Mouse (Mus musculus): ENCODE measurements around the gene Gm20458.

The Gm20458 gene

GRCm38 (mm10) chr2:164497691-164498268, 37.0 kb downstream of the Gm20458 start:
- no peak for DNase-seq (ENCODE audit: low read depth, low spot score)

DNA sequence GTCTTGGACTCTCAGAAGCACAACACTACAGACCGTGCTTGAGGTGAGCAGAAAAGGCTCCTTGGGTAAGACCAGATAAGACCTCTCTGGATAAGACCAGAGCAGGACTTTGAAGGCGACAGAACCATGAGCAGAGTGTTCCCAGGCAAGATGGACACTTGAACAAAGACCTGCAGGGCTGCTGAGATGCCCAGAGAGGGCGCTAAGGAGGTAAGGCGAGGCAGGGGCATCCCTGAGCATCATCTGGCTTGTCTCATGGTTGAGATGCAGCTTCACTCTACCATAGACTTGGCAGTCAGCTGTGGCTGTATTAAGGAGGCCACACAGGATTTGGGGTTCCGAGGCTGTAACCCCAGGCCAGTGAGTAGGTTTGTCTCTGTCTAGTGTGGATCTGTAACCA, 38.5 kb downstream of the Gm20458 start:
- DNase-seq (ENCODE audit: low read depth, low spot score): no peak

DNA sequence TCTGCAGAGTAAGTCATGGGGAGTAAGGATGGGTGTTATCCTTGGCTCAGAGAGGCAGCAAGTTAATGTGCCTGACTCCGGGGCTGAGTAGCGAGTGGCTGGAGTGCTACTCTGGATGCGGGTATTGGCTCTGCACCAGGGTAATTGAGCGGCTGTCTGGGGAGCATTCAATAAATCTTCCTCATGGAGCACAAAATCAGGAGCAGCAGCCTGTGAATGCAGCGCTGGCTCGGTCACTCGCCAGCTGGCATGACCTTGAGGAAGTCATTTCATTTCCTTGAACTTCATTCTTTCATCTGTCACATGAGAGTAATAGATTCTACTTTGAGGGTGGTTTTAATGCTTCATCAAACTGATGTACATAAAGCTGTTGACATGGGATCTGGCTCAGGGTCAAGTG, 39.7 kb downstream of the Gm20458 start:
- DNase-seq (ENCODE audit: low read depth, low spot score): no peak

DNA sequence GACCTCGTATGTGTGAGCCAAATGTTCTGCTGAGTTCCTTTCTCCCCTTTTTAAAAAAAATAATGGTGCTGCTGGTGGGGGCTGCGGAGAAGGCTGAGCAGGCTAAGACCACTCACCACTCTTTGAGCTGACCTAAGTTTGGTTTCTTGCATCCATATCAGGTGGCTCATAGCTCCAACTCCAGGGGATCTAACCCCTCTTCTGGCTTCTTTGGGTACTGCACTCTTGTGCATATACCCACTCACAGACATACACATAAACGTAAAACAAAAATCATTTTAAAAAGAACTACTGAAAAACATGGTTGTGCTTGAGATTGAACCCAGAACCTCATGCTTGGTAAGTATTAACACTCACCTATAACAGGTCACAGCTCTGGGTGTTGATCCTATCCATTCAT, 44.2 kb downstream of the Gm20458 start:
- no peak for DNase-seq (ENCODE audit: low read depth, low spot score)

DNA sequence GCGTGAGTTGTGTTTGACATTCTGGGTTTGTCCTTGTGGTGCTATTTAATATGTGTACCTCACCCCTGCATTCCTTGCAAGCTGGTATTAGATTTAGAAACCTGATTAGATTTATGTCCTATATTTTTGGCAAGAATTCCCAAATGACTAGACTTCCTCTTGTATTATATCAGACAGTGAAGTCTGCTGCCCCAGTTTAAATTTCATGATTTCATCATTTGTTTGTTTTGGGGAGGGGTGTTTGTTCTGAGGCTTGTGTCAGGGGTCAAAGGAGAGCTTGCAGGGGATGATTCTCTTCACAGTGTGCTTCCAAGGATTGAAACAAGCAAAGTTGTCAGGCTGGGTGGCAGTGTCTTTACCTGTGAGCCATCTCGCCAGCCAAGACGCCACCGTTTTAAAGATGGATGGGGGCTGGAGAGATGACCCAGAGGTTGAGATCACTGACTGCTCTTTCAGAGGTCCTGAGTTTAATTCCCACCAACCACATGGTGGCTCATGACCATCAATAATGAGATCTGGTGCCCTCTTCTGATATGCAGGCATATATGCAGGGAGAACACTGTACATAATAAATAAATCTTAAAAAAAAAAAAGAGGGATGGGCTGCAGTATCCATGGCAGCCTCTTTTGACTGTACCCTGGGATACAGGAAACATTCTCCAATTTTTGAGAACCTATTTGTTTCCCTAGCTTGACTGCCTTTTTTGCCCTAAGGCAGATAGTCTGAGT, 45.0 kb downstream of the Gm20458 start:
- no peak for DNase-seq (ENCODE audit: low read depth, low spot score)

GRCm38 (mm10) chr2:164507811-164508210, 47.0 kb downstream of the Gm20458 start:
- DNase-seq (ENCODE audit: low read depth, low spot score): no peak

GRCm38 (mm10) chr2:164510621-164511190, 49.9 kb downstream of the Gm20458 start:
- DNase-seq (ENCODE audit: low read depth, low spot score): no peak

DNA sequence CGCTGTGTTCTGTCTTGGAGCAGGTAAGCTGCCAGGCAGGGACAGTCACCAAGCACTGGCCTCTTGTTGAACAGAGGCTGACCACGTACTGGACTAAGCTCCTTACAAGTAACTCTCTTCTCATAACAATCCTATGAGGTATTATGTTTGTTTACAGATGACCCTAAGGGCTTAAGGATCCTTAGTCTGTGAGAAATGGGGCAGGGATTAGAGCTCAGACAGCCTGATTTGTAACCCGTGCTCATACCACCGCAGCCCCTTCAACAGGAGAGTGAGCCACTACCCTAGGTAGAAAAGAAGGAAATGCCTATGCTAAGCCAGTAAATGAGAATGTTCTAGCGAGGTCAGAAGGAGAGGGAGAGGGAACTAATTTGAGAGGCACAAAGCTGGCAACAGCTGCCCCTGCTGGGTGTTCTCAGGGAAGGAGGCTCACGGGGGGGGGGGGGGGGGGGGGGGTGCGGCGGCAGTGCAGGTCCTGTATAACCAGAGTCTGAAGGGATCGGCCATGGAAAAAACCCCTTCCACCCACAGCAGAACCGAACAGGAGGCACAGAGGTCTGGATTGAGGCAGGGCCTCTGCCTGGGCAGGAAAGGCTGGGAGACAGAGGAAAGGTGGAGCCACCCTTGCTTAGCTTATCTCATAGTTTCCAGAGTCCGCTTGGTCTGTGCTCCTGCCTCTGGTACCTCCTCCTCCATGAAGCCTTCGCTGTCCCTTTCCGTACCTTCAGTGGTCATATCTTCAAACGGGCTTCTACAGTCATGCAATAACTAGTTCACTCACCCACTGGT, 51.5 kb downstream of the Gm20458 start:
- DNase-seq (ENCODE audit: low read depth, low spot score): no peak

GRCm38 (mm10) chr2:164513389-164513788, 52.6 kb downstream of the Gm20458 start:
- DNase-seq (ENCODE audit: low read depth, low spot score): no peak

GRCm38 (mm10) chr2:164514916-164515315, 54.1 kb downstream of the Gm20458 start:
- DNase-seq (ENCODE audit: low read depth, low spot score): no peak

- DNase-seq (ENCODE audit: low read depth, low spot score): peak; percentile 57
These were observed 55.1 kb downstream of the Gm20458 start for GRCm38 (mm10) chr2:164515897-164516296.

DNA sequence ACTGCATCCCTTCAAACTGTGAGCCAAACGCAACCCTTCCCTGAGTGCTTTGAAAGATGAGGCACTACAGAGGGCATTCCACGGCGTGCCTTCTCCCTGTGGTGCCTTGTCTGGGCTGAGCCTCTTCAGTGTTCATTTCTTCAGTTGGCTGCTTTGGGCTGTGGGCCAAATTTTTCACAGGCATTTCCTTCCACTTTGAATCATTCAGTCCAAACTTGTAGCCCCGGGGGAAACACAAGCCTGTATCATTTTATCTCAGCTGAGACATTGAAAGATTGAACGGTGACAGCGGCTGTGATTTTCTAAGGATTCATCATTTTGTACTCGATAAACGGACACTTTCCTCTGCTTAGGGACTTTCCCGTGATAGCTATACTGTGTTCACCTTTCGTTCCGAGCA, 55.8 kb downstream of the Gm20458 start:
- no peak for DNase-seq (ENCODE audit: low read depth, low spot score)

DNA sequence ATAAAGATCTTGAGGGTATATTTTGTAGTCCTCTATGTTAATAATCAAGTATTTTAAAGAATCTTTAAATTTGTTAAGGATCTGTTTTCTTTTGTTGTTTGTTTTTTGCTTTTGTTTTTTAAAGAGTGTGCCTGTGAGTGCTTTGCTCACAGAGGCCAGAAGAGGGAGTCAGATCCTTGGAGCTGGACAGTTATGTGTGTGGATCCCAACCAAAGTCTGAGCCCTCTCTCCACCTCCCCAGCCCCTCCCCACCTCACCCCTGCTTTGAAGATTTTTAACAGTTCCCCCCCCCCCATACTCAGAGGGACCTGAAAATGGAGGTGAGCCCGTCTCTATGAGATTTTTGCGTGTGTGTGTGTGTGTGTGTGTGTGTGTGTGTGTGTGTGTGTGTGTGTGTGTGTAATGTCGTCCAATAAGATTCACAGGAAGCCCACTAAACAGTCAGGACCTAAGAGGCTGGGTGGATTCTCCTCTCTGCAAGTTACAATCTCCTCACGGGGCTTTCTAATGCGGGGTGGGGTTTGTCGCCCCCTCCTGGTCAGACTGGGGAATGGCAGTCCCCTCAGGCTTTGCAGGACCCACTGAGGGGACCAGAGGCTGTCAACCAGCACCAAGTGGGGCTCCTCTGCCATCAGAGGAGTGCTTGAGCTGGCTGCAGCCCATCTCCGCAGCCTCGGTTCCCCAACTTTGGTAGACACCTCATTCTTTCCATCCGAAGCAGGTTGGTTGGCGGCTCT, 56.9 kb downstream of the Gm20458 start:
- no peak for DNase-seq (ENCODE audit: low read depth, low spot score)

GRCm38 (mm10) chr2:164518266-164519170, 57.8 kb downstream of the Gm20458 start:
- no peak for DNase-seq (ENCODE audit: low read depth, low spot score)

DNA sequence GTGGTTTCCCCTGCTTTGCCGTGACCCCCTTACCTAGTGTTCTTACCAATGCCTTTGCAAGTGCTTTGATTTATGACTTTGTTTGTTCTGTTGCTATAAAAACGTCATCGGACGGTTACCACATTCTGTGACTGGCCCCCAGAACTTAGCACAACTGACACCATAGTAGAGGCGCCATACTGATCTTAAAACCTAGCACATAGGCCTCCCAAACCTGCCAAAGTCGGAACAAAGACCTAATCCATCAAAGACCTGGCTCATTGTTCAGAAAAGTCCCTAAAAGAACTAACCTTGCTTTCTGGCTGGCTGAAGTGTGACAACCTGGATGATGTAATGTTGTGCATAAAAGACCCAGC, 58.4 kb downstream of the Gm20458 start:
- DNase-seq (ENCODE audit: low read depth, low spot score): no peak

GRCm38 (mm10) chr2:164520782-164521181, 60.0 kb downstream of the Gm20458 start:
- DNase-seq (ENCODE audit: low read depth, low spot score): no peak

- DNase-seq (ENCODE audit: low read depth, low spot score): no peak
These were observed 61.1 kb downstream of the Gm20458 start for GRCm38 (mm10) chr2:164521841-164522240.

DNA sequence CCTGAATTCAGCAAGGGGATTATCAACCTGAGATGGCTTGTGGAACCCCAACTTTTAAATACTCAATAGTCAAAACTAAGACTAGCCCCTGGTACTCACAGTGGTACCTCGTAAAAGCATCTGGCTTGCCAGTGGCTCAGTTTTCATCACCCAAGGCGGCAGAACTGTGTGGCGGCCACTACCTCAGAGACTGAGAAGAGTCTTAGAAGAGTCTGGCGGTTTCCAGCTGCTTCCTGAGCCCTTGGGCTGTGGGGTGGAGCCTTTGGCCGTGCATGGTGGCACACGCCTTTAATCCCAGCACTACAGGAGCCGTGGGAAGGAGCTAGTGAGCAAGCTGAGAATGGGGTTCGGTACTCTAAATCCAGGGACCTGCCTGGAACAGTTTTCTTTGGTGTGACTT, 61.5 kb downstream of the Gm20458 start:
- no peak for DNase-seq (ENCODE audit: low read depth, low spot score)

- DNase-seq (ENCODE audit: low read depth, low spot score): no peak
These were observed 62.6 kb downstream of the Gm20458 start for GRCm38 (mm10) chr2:164523301-164523773.

GRCm38 (mm10) chr2:164528557-164528956, 67.8 kb downstream of the Gm20458 start:
- DNase-seq (ENCODE audit: low read depth, low spot score): no peak

GRCm38 (mm10) chr2:164531169-164531568, 70.4 kb downstream of the Gm20458 start:
- peak; percentile 40 for DNase-seq (ENCODE audit: low read depth, low spot score)

Data from telencephalon, adult 2 months (tissue).